Mouse (Mus musculus) embryonic fibroblast, embryonic 13.5 days (primary cell): ENCODE measurements at regions not wholly inside any gene's neighbourhood (a gene's known extent, or its start where the extent isn't known, plus 50 kb on each side); places are given as distances from the start of the nearest gene placed in this dataset.

Experiments used
- CTCF ChIP-seq: IDR thresholded peaks from 2 replicates; pipeline ENCODE4 v1.5.1; 2011; ENCODE audit warnings: mild to moderate bottlenecking, control low read depth, low read length, moderate library complexity, borderline replicate concordance; ENCODE audit not compliant: insufficient read depth
- POLR2A ChIP-seq: IDR thresholded peaks from 2 replicates; pipeline ENCODE4 v1.6.1; 2011; ENCODE audit warnings: low read depth, mild to moderate bottlenecking, control low read depth, low read length, moderate library complexity

- TF ChIP-seq CTCF (no peak), POLR2A (no peak)
These were observed 159.2 kb upstream of the Ppargc1a start for GRCm38 (mm10) chr5:51726762-51727161.
